Mouse (Mus musculus) liver, embryonic 14.5 days (tissue): ENCODE data around the gene Lpp. TPM values are rescaled to one million over a fixed set of nuclear protein-coding genes. Genes with fewer than 3 reads are reported as not detected.

Experiments
- ATAC-seq: fragments of 200-750 bp; cut with Nextera tagmentation; 2 replicates; pipeline ENCODE4 v1.8.0; 2017; ENCODE audit warnings: moderate number of reproducible peaks, mild to moderate bottlenecking, moderate library complexity; ENCODE audit not compliant: insufficient read depth
- DNase-seq, 3 experiments: peaks; one replicate each; pipeline ENCODE4 v3.0.0-alpha.2; 2012 to 2013; ENCODE audit warnings: low read depth in 3 of 3, low spot score in 3 of 3
- H3K27ac ChIP-seq: fragments of 300-500 bp; sonication (generic); 2 replicates; pipeline ENCODE4 v1.5.1; 2014; ENCODE audit warnings: moderate library complexity, mild to moderate bottlenecking, control low read depth, inconsistent platforms
- H3K27me3 ChIP-seq: fragments of 300-500 bp; sonication (generic); 2 replicates; pipeline ENCODE4 v1.6.1; 2014; ENCODE audit warnings: mild to moderate bottlenecking, low read length, moderate library complexity; ENCODE audit not compliant: control insufficient read depth, insufficient read depth
- H3K36me3 ChIP-seq: fragments of 300-500 bp; sonication (generic); replicated peaks from 2 replicates; pipeline ENCODE4 v1.6.1; 2014; ENCODE audit warnings: low read depth; ENCODE audit not compliant: control insufficient read depth, insufficient read depth
- H3K4me1 ChIP-seq, 2 experiments: fragments of 200-500 bp in 1 of 2; fragments of 300-500 bp in 1 of 2; sonication (generic) in 1 of 2; replicated peaks; 2 replicates each; pipeline ENCODE4 v1.6.1; 2012 to 2014; ENCODE audit warnings: antibody characterized with exemption in 1 of 2, inconsistent platforms in 1 of 2, low read length in 1 of 2; ENCODE audit not compliant: control insufficient read depth in 2 of 2, insufficient read depth in 2 of 2
- H3K4me2 ChIP-seq: fragments of 300-500 bp; sonication (generic); 2 replicates; pipeline ENCODE4 v1.6.1; 2014; ENCODE audit warnings: low read depth, mild to moderate bottlenecking, control low read depth, moderate library complexity
- H3K4me3 ChIP-seq, 2 experiments: fragments of 200-500 bp in 1 of 2; fragments of 300-500 bp in 1 of 2; sonication (generic) in 1 of 2; 2 replicates each; pipeline ENCODE4 v1.5.1; 2012 to 2014; ENCODE audit warnings: low read depth in 2 of 2, low read length in 2 of 2, mild to moderate bottlenecking in 2 of 2, control low read depth in 1 of 2, inconsistent platforms in 1 of 2, moderate library complexity in 1 of 2; ENCODE audit not compliant: insufficient read depth in 1 of 2
- H3K9ac ChIP-seq: fragments of 300-500 bp; sonication (generic); replicated peaks from 2 replicates; pipeline ENCODE4 v1.6.1; 2014; ENCODE audit warnings: mild to moderate bottlenecking, control low read depth, moderate library complexity
- H3K9me3 ChIP-seq: fragments of 300-500 bp; sonication (generic); 2 replicates; pipeline ENCODE4 v1.6.1; 2016; ENCODE audit warnings: low read length, mixed read lengths; ENCODE audit not compliant: control insufficient read depth
- CTCF ChIP-seq: IDR thresholded peaks from 2 replicates; pipeline ENCODE4 v1.5.1; 2016; ENCODE audit warnings: antibody characterized with exemption, low read depth, control low read depth
- EP300 ChIP-seq: IDR thresholded peaks from 2 replicates; pipeline ENCODE4 v1.6.1; 2016; ENCODE audit warnings: antibody characterized with exemption, low read depth
- WGBS: fragments of 180-500 bp; shearing (Covaris S2); extraction: QIAGEN DNeasy Blood & Tissue Kit; methylation state at CpG from one replicate; pipeline ENCODE4 v1.1.7; 2014; ENCODE audit not compliant: insufficient replicate concordance; 5-methylcytosine and 5-hydroxymethylcytosine counted together
- polyA plus RNA-seq, 2 experiments: library from polyadenylated mRNA; depleted of rRNA in 1 of 2; stranded (reverse) in 1 of 2; unstranded in 1 of 2; fragments of >200 nt; fragmentation: Nextera tagmentation in 1 of 2; extraction: Ambion mirVana in 1 of 2; gene quantifications; 2 replicates each; pipeline versions ENCODE4 v1.2.1 to v1.2.3; 2012 to 2014

The Lpp gene
- polyA plus RNA-seq, 2 experiments: 1.4 to 4.3 TPM

DNA sequence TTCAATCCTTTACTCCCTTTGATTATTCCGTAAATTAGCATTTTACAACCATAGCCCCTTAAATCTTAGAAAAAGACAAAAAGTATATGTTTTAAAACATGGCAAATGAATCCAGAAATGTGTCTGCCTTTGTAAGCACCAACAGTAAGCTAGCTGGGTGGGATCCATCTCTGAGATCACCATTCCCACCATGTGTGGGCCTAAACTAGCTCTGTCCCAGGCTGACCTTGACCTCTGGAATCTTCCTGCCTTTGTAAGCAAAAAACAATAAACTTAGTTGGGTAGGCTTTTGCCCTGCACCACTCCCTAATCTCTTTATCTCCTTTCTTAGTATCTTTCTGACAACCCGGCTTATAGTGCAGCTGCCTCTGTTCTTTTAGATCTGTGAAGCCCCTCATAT is 13.2 kb downstream of the Lpp start:
- TF ChIP-seq CTCF: no peak
- TF ChIP-seq EP300: no peak
- DNase-seq (no peak), ATAC-seq (no peak)
- Histone ChIP-seq H3K9me3 (no peaks in the 10 kb centered on the region; the same call in 1 of the 2 replicates), H3K9ac (no peak overlapping the region), H3K4me3 (no peak overlapping the region), H3K27me3 (no peaks in the 10 kb centered on the region), H3K36me3 (no peaks in the 10 kb centered on the region), H3K27ac (no peak overlapping the region), H3K4me1 (no peaks in the 10 kb centered on the region; a peak in 1 of 4 replicates), H3K4me2 (no peak overlapping the region)
- WGBS: 61% methylated on average over 2 of the region's 2 CpGs

DNA sequence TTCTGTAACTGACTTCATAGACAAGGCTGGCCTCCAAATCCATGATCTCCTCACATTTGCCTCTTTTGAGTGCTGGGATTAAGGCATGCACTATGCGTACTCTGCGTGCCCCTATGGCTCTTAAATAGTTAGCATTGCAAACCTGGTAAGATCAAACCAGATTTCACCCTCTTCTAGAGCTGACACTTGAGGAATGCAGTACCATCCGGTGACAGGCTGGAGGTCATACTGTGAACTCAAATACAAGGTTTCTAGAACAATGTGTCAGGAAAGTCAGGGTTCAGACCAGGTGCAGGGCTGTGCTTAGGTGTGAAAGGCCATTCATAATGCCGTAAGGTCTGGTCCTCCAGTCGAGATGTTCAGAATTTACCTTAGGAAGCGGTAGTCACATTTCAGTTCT is 18.0 kb downstream of the Lpp start:
- H3K4me1 ChIP-seq: no peaks in the 10 kb centered on the region
- no peak overlapping the region for H3K9ac ChIP-seq
- no peak overlapping the region for H3K4me3 ChIP-seq
- no peaks in the 10 kb centered on the region for H3K27me3 ChIP-seq
- 65% methylated on average over 6 of the region's 6 CpGs for WGBS
- TF ChIP-seq EP300 (no peak), CTCF (no peak)
- H3K27ac ChIP-seq: no peak overlapping the region
- H3K9me3 ChIP-seq: no peaks in the 10 kb centered on the region; the same call in 1 of the 2 replicates
- no peak overlapping the region for H3K4me2 ChIP-seq
- no peaks in the 10 kb centered on the region for H3K36me3 ChIP-seq
- DNase-seq: no peak
- no peak for ATAC-seq

DNA sequence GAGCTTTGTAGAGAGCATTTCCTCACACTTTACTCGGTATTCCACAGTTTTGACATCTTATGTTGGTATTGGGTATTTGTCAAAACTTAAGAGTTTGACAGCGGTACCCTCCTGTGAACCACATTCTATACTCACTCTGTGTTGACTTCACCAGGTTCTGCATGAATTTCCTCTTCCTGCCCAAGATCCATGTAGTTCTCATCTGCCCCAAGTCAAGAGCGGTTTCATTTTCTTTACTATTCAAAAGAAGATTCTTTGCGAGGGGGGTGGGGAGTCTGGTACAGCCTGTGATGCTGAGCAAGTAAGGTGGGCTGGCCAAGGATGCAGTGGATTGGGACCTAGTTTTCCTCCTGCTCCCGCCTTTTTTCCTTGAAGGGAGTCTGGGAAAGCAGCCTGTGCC is 18.9 kb downstream of the Lpp start:
- no peak for ATAC-seq
- TF ChIP-seq CTCF (no peak), EP300 (no peak)
- no peaks in the 10 kb centered on the region for H3K4me1 ChIP-seq
- WGBS: 61% methylated on average over 5 of the region's 5 CpGs
- H3K9ac ChIP-seq: no peak overlapping the region
- H3K36me3 ChIP-seq: no peaks in the 10 kb centered on the region
- no peaks in the 10 kb centered on the region for H3K27me3 ChIP-seq
- H3K9me3 ChIP-seq: no peaks in the 10 kb centered on the region
- H3K4me2 ChIP-seq: no peak overlapping the region
- DNase-seq: no peak
- H3K27ac ChIP-seq: no peak overlapping the region
- H3K4me3 ChIP-seq: no peak overlapping the region

DNA sequence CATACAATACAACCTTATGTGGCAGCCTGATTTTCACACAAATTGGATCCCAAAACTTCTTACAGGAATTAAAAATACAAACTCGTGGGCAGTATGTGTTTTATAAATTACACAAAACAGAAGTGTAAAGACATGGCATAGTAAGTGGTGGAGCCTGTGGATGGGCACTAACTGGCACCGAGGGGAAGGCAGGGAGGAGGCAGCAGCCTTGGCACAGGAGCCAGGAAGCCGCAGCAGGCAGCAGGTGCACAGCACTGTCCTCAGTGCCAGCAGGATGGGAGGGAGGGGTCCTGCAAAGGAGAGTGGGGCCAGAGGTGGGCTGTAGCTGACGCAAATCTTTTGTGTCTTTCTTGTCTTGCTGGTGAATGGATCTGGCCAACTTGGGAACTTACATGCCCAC is 19.8 kb downstream of the Lpp start:
- WGBS: 56% methylated on average over 4 of the region's 4 CpGs
- H3K9ac ChIP-seq: no peak overlapping the region
- no peak overlapping the region for H3K4me2 ChIP-seq
- H3K36me3 ChIP-seq: no peaks in the 10 kb centered on the region
- H3K27ac ChIP-seq: no peak overlapping the region
- H3K9me3 ChIP-seq: no peaks in the 10 kb centered on the region
- no peak for TF ChIP-seq CTCF
- TF ChIP-seq EP300: no peak
- H3K4me1 ChIP-seq: no peaks in the 10 kb centered on the region
- no peak for ATAC-seq
- H3K4me3 ChIP-seq: no peak overlapping the region
- DNase-seq: no peak
- no peaks in the 10 kb centered on the region for H3K27me3 ChIP-seq

DNA sequence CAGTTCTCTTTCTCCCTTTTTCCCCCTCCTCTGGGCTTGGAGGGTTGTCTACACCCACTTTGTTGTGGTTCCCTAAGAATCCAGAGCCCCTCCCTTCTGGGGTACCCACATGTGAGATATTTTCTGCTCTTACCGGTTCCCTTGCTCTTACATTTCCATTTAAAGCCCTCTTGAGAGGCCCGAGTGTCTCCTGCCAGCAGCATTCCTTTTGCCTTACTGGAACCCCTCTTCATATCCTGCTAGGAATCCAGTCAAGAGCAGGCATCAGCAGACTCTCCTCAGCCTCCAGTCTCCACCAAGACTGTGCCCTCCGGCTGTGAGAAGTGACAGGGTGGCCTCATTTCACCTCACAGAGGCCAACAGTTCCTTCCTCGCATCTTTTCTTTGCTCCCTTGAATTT is 24.7 kb downstream of the Lpp start:
- 66% methylated on average over 4 of the region's 4 CpGs for WGBS
- Histone ChIP-seq H3K9ac (no peak overlapping the region), H3K36me3 (no peaks in the 10 kb centered on the region), H3K27ac (no peak overlapping the region), H3K4me1 (0 out of 4 replicates have a peak, but pooled peaks cover 0 to 2% of the 10 kb centered on the region in 2 experiments), H3K4me2 (no peak overlapping the region), H3K4me3 (no peak overlapping the region), H3K27me3 (no peaks in the 10 kb centered on the region), H3K9me3 (no peaks in the 10 kb centered on the region)
- DNase-seq (no peak), ATAC-seq (no peak)
- TF ChIP-seq EP300 (no peak), CTCF (no peak)
